Mouse (Mus musculus) C2C12 (cell line): Measurements from ENCODE around the gene Irf4.

Source experiments
- CTCF ChIP-seq: IDR thresholded peaks from one replicate; pipeline ENCODE4 v1.5.1; 2011; ENCODE audit not compliant: control insufficient read depth, insufficient read depth, insufficient read length
- MYOD1 ChIP-seq: IDR thresholded peaks from one replicate; pipeline ENCODE4 v1.6.1; 2011; ENCODE audit warnings: low read depth; ENCODE audit not compliant: control insufficient read depth, insufficient read length
- USF1 ChIP-seq: IDR thresholded peaks from one replicate; pipeline ENCODE4 v1.6.1; 2011; ENCODE audit warnings: low read depth, mild to moderate bottlenecking, control low read depth, moderate library complexity

- TF ChIP-seq USF1: no peak
- no peak for TF ChIP-seq MYOD1
- TF ChIP-seq CTCF: no peak
Measured at GRCm38 (mm10) chr13:30738310-30738840, 10.7 kb upstream of the Irf4 start.
